Mouse (Mus musculus): ENCODE results near the gene Dclk2. TPM values are rescaled to one million over a fixed set of nuclear protein-coding genes. Genes with fewer than 3 reads are reported as not detected.

Dclk2 gene
- polyA plus RNA-seq, 1 experiment, result 190 TPM

DNA sequence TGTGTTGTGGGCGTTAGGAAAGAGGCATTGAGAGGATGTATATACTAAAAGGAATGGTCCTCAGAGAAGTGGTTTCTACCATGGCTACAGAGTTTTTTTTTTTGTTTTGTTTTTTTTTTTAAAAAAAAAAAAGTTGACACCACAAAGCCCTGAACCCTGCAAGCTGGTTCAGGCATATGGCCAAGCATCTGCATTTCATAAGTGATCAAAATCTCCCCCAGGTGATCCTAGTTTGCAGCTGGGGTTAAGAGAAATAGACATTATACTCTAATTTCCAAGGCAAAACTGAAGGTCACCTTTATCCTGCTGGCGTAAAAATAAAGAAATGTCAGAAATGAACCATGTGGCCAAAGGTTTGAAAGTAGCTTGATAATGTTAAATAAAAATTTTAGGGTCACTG lies 60.9 kb downstream of the Dclk2 start:
- no peak for TF ChIP-seq POLR2A (IDR thresholded peaks at IDR 0.05; ENCODE audit: borderline replicate concordance, extremely low read depth, insufficient read depth, insufficient read length, poor library complexity, severe bottlenecking)
- no peak for TF ChIP-seq CTCF (IDR thresholded peaks at IDR 0.05; ENCODE audit: borderline replicate concordance, extremely low read depth, insufficient read depth, insufficient read length)
- no peak for DNase-seq (ENCODE audit: low read depth)

DNA sequence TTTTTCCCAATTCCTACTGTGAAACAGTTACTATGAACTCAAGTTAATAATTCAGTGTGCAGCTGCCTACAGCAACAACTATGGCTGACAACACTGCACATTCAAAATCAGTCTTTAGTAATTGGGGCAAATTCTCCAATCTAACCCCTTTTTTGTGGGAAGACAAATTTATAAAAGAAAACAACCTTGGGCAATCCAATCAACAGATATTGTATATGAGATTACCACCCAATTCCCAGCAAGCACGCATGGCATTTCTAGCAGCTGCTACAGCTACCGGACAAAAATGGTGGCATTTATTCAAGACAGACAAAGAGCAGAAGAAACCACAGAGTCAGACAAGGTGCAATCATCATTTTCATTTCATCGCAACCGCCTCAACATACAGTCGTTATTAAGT lies 62.0 kb downstream of the Dclk2 start:
- DNase-seq (ENCODE audit: low read depth), result peak; percentile 71
- TF ChIP-seq POLR2A (IDR thresholded peaks at IDR 0.05; ENCODE audit: borderline replicate concordance, extremely low read depth, insufficient read depth, insufficient read length, poor library complexity, severe bottlenecking) (no peak), CTCF (IDR thresholded peaks at IDR 0.05; ENCODE audit: borderline replicate concordance, extremely low read depth, insufficient read depth, insufficient read length) (no peak)

- TF ChIP-seq CTCF (IDR thresholded peaks at IDR 0.05; ENCODE audit: borderline replicate concordance, extremely low read depth, insufficient read depth, insufficient read length), result no peak
- TF ChIP-seq POLR2A (IDR thresholded peaks at IDR 0.05; ENCODE audit: borderline replicate concordance, extremely low read depth, insufficient read depth, insufficient read length, poor library complexity, severe bottlenecking), result no peak
- peak; percentile 89 for DNase-seq (ENCODE audit: low read depth)
These were observed 62.7 kb downstream of the Dclk2 start for GRCm38 (mm10) chr3:86857833-86858398.

GRCm38 (mm10) chr3:86852867-86853266 lies 67.8 kb downstream of the Dclk2 start:
- peak; percentile 87 for DNase-seq (ENCODE audit: low read depth)

GRCm38 (mm10) chr3:86851131-86851530 lies 69.5 kb downstream of the Dclk2 start:
- no peak for DNase-seq (ENCODE audit: low read depth)
- TF ChIP-seq POLR2A (IDR thresholded peaks at IDR 0.05; ENCODE audit: borderline replicate concordance, extremely low read depth, insufficient read depth, insufficient read length, poor library complexity, severe bottlenecking) (no peak), CTCF (IDR thresholded peaks at IDR 0.05; ENCODE audit: borderline replicate concordance, extremely low read depth, insufficient read depth, insufficient read length) (no peak)

More at GRCm38 (mm10) chr3:86852867-86853266, 67.8 kb downstream of the Dclk2 start:
- TF ChIP-seq POLR2A (IDR thresholded peaks at IDR 0.05; ENCODE audit: borderline replicate concordance, extremely low read depth, insufficient read depth, insufficient read length, poor library complexity, severe bottlenecking), result no peak
- TF ChIP-seq CTCF (IDR thresholded peaks at IDR 0.05; ENCODE audit: borderline replicate concordance, extremely low read depth, insufficient read depth, insufficient read length), result no peak

GRCm38 (mm10) chr3:86850394-86851030 lies 70.1 kb downstream of the Dclk2 start:
- TF ChIP-seq POLR2A (IDR thresholded peaks at IDR 0.05; ENCODE audit: borderline replicate concordance, extremely low read depth, insufficient read depth, insufficient read length, poor library complexity, severe bottlenecking) (no peak), CTCF (IDR thresholded peaks at IDR 0.05; ENCODE audit: borderline replicate concordance, extremely low read depth, insufficient read depth, insufficient read length) (no peak)
- DNase-seq (ENCODE audit: low read depth), result peak; percentile 87

DNA sequence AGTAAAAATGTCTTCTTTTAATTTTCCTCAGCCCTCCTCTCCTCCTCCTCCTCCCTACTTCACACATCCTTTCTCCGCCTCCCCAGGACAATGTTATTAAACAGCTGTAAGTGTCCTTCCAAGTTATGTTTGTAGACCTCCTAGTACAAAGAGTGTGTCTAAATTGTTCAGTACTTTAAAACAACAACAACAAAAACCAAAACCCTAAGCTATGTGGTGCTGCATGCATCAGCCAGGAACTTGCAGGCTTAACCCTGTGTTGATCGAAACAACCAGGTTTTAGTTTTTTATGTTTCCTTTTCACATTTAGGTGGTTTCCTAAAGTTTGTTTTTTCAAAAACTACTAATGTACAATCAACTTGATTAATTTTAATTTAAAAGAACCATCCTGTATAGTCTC lies 71.3 kb downstream of the Dclk2 start:
- no peak for DNase-seq (ENCODE audit: low read depth)
- no peak for TF ChIP-seq POLR2A (IDR thresholded peaks at IDR 0.05; ENCODE audit: borderline replicate concordance, extremely low read depth, insufficient read depth, insufficient read length, poor library complexity, severe bottlenecking)

GRCm38 (mm10) chr3:86847536-86847935 lies 73.1 kb downstream of the Dclk2 start:
- DNase-seq (ENCODE audit: low read depth), result no peak
- no peak for TF ChIP-seq POLR2A (IDR thresholded peaks at IDR 0.05; ENCODE audit: borderline replicate concordance, extremely low read depth, insufficient read depth, insufficient read length, poor library complexity, severe bottlenecking)
- no peak for TF ChIP-seq CTCF (IDR thresholded peaks at IDR 0.05; ENCODE audit: borderline replicate concordance, extremely low read depth, insufficient read depth, insufficient read length)

DNA sequence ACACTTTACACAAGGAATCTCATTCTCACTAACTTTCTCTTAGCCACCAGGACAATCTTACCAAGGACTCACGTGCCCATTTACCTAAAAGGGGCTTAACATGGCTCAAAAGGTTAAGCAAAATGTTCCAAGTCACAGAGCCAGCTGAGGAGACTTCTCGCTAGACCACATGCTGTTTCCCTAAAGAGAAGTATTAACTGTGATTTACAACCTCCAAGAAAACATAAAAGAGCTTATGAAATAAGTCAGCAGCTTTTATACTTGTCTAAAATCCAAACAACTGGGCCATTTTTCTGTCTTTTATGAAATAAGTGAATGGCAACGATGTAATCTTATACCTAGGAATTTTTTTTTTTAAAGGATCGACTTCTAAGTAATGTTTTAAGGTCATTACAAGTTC lies 74.6 kb downstream of the Dclk2 start:
- no peak for DNase-seq (ENCODE audit: low read depth)
- no peak for TF ChIP-seq POLR2A (IDR thresholded peaks at IDR 0.05; ENCODE audit: borderline replicate concordance, extremely low read depth, insufficient read depth, insufficient read length, poor library complexity, severe bottlenecking)
- TF ChIP-seq CTCF (IDR thresholded peaks at IDR 0.05; ENCODE audit: borderline replicate concordance, extremely low read depth, insufficient read depth, insufficient read length), result no peak

DNA sequence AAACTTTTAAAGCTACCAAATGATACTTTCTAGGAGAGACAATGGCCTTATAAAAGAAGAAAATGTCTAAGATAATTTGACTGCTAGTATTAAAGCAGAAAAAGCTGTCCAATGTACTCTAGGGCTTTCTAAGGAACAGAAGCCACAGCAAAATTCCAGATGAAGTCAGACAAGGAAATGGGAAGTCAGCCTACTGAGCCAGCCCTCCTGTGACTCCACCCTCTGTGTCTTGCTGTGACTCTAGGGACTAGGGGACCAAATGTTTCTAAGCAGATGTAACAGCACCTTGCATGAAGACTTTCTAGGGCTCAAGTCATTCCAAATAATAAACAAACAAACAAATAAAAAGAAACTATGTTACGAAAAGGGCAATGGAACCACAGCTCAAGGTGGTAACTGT lies 75.1 kb downstream of the Dclk2 start:
- peak; percentile 59 for DNase-seq (ENCODE audit: low read depth)
- TF ChIP-seq POLR2A (IDR thresholded peaks at IDR 0.05; ENCODE audit: borderline replicate concordance, extremely low read depth, insufficient read depth, insufficient read length, poor library complexity, severe bottlenecking), result no peak
- no peak for TF ChIP-seq CTCF (IDR thresholded peaks at IDR 0.05; ENCODE audit: borderline replicate concordance, extremely low read depth, insufficient read depth, insufficient read length)

GRCm38 (mm10) chr3:86844804-86845481 lies 75.7 kb downstream of the Dclk2 start:
- peak; percentile 97 for DNase-seq (ENCODE audit: low read depth)
- no peak for TF ChIP-seq POLR2A (IDR thresholded peaks at IDR 0.05; ENCODE audit: borderline replicate concordance, extremely low read depth, insufficient read depth, insufficient read length, poor library complexity, severe bottlenecking)
- no peak for TF ChIP-seq CTCF (IDR thresholded peaks at IDR 0.05; ENCODE audit: borderline replicate concordance, extremely low read depth, insufficient read depth, insufficient read length)

GRCm38 (mm10) chr3:86842461-86842860 lies 78.2 kb downstream of the Dclk2 start:
- TF ChIP-seq POLR2A (IDR thresholded peaks at IDR 0.05; ENCODE audit: borderline replicate concordance, extremely low read depth, insufficient read depth, insufficient read length, poor library complexity, severe bottlenecking) (no peak), CTCF (IDR thresholded peaks at IDR 0.05; ENCODE audit: borderline replicate concordance, extremely low read depth, insufficient read depth, insufficient read length) (no peak)
- DNase-seq (ENCODE audit: low read depth), result no peak

All from brain, embryonic 14.5 days (tissue).